Mouse (Mus musculus) kidney, adult 2 months (tissue): ENCODE results near the gene Tmem151a.

Source experiments
- CTCF ChIP-seq: fragments of 200-500 bp; conservative IDR thresholded peaks from 2 replicates; pipeline ENCODE4 v1.5.1; 2011; ENCODE audit warnings: low read depth, mild to moderate bottlenecking, control low read depth, low read length, moderate library complexity, mixed read lengths; ENCODE audit not compliant: insufficient read depth, insufficient read length
- POLR2A ChIP-seq: fragments of 200-500 bp; IDR thresholded peaks from one replicate; pipeline ENCODE4 v1.6.1; 2011; ENCODE audit warnings: low read depth, low read length, control low read depth

GRCm38 (mm10) chr19:5052853-5053252 lies 32.5 kb downstream of the Tmem151a start:
- TF ChIP-seq CTCF (no peak), POLR2A (no peak)
